Mouse (Mus musculus) layer of hippocampus, adult 11-12 months (tissue): ENCODE results near the gene Egflam.
A peak's percentile ranks its signal among the peaks of the same experiment; 100 is the strongest.

ENCODE experiments used
- DNase-seq: peaks from one replicate; pipeline ENCODE4 v3.0.0; 2022; ENCODE audit warnings: low spot score

The Egflam gene

GRCm38 (mm10) chr15:7292854-7293253 lies 105.3 kb downstream of the Egflam start:
- no peak for DNase-seq

- no peak for DNase-seq
Measured at GRCm38 (mm10) chr15:7290003-7290402, 108.2 kb downstream of the Egflam start.

GRCm38 (mm10) chr15:7289516-7289915 lies 108.7 kb downstream of the Egflam start:
- no peak for DNase-seq

GRCm38 (mm10) chr15:7288841-7289424 lies 109.3 kb downstream of the Egflam start:
- DNase-seq: no peak

GRCm38 (mm10) chr15:7287911-7288310 lies 110.3 kb downstream of the Egflam start:
- no peak for DNase-seq

GRCm38 (mm10) chr15:7281579-7281978 lies 116.6 kb downstream of the Egflam start:
- DNase-seq: no peak

- peak; percentile 82 for DNase-seq
Measured at GRCm38 (mm10) chr15:7263822-7264221, 134.4 kb downstream of the Egflam start.

- no peak for DNase-seq
Measured at GRCm38 (mm10) chr15:7263339-7263738, 134.9 kb downstream of the Egflam start.

GRCm38 (mm10) chr15:7261371-7261770 lies 136.8 kb downstream of the Egflam start:
- DNase-seq: no peak

GRCm38 (mm10) chr15:7256577-7256976 lies 141.6 kb downstream of the Egflam start:
- no peak for DNase-seq

- no peak for DNase-seq
Measured at GRCm38 (mm10) chr15:7253326-7253725, 144.9 kb downstream of the Egflam start.

GRCm38 (mm10) chr15:7252106-7252636 lies 146.0 kb downstream of the Egflam start:
- DNase-seq: no peak

GRCm38 (mm10) chr15:7251042-7251441 lies 147.2 kb downstream of the Egflam start:
- DNase-seq: no peak

GRCm38 (mm10) chr15:7249216-7249615 lies 149.0 kb downstream of the Egflam start:
- no peak for DNase-seq

- no peak for DNase-seq
Measured at GRCm38 (mm10) chr15:7247321-7247720, 150.9 kb downstream of the Egflam start.

GRCm38 (mm10) chr15:7242161-7242850 lies 155.9 kb downstream of the Egflam start:
- no peak for DNase-seq

- peak; percentile 59 for DNase-seq
Measured at GRCm38 (mm10) chr15:7240950-7241349, 157.2 kb downstream of the Egflam start.

- no peak for DNase-seq
Measured at GRCm38 (mm10) chr15:7239904-7240303, 158.3 kb downstream of the Egflam start.

GRCm38 (mm10) chr15:7233393-7234090 lies 164.7 kb downstream of the Egflam start:
- DNase-seq: no peak

- peak; percentile 80 for DNase-seq
Measured at GRCm38 (mm10) chr15:7226225-7226624, 172.0 kb downstream of the Egflam start.

GRCm38 (mm10) chr15:7224151-7224775 lies 173.9 kb downstream of the Egflam start:
- no peak for DNase-seq

GRCm38 (mm10) chr15:7222809-7223208 lies 175.4 kb downstream of the Egflam start:
- DNase-seq: no peak

- DNase-seq: no peak
Measured at GRCm38 (mm10) chr15:7217273-7217598, 181.0 kb downstream of the Egflam start.
